ENCODE assay signal across 8 mouse cellular contexts in genomic region chr13:5861157-5862002, GRCm38 (mm10). TPM values are rescaled to one million over a fixed set of nuclear protein-coding genes. Genes with fewer than 3 reads are reported as not detected.
DNase-seq lines count a peak whose midpoint lies in the region; ATAC-seq and TF ChIP-seq lines count a peak whose summit lies in the region.

Gene Klf6, plus strand, starts transcription at chr13:5861482.

- peak within 1 kb of the TSS; percentile 93 for H3K9ac ChIP-seq in heart, embryonic 15.5 days
- peak within 1 kb of the TSS; percentile 90 for H3K9ac ChIP-seq in liver, embryonic 14.5 days (replicated peaks)
- peak within 1 kb of the TSS; percentile 76 for H3K9ac ChIP-seq in neural tube, embryonic 11.5 days (ENCODE audit: low read length)
- H3K9ac ChIP-seq in stomach, postnatal 0 days (ENCODE audit: low read length): peak within 1 kb of the TSS; percentile 96

- H3K27me3 ChIP-seq in forebrain, embryonic 10.5 days (ENCODE audit: poor library complexity, severe bottlenecking): peaks cover 19% of the 10 kb centered on the region; the same call in 1 of the 2 replicates
- no peaks in the 10 kb centered on the region for H3K27me3 ChIP-seq in heart, embryonic 15.5 days
- H3K27me3 ChIP-seq in liver, embryonic 14.5 days (ENCODE audit: control insufficient read depth, insufficient read depth, low read length): peaks cover 3% of the 10 kb centered on the region
- H3K27me3 ChIP-seq in neural tube, embryonic 11.5 days (ENCODE audit: control insufficient read depth, insufficient read depth, low read length): no peaks in the 10 kb centered on the region
- H3K27me3 ChIP-seq in stomach, postnatal 0 days (ENCODE audit: control insufficient read depth, insufficient read depth, low read length): no peaks in the 10 kb centered on the region

- peak; percentile 99 to 100 for DNase-seq in CD8-positive naive resting alpha-beta T cell, adult 2 months (ENCODE audit: low read depth in 2 of 2, low spot score in 2 of 2)
- DNase-seq in c-Kit-positive CD71-negative TER-119-negative erythroid progenitor cells, embryonic 14.5 days (ENCODE audit: low read depth): peak; percentile 94
- DNase-seq in forebrain, embryonic 10.5 days (ENCODE audit: extremely low spot score, low spot score): peak; percentile 98
- peak; percentile 99 to 100 for DNase-seq in kidney, postnatal 25 days
- DNase-seq in liver, embryonic 14.5 days (ENCODE audit: low read depth in 3 of 3, low spot score in 3 of 3): peak; percentile 96 to 97 (median 97)
- DNase-seq in neural tube, embryonic 11.5 days (ENCODE audit: low spot score): peak; percentile 99
- peak; percentile 99 for DNase-seq in stomach, postnatal 0 days (ENCODE audit: low spot score)

- no peak for TF ChIP-seq CTCF in liver, embryonic 14.5 days (IDR thresholded peaks at IDR 0.05; ENCODE audit: low read depth)
- TF ChIP-seq CTCF in stomach, postnatal 0 days (IDR thresholded peaks at IDR 0.05; ENCODE audit: low read depth): peak; percentile 18; the same call in 1 of the 2 replicates

- H3K27ac ChIP-seq in forebrain, embryonic 10.5 days: peak within 1 kb of the TSS; percentile 99
- H3K27ac ChIP-seq in heart, embryonic 15.5 days: peak within 1 kb of the TSS; percentile 99
- peak within 1 kb of the TSS; percentile 70 for H3K27ac ChIP-seq in liver, embryonic 14.5 days
- peak within 1 kb of the TSS; percentile 94 for H3K27ac ChIP-seq in neural tube, embryonic 11.5 days (ENCODE audit: low read depth, low read length)
- peak within 1 kb of the TSS; percentile 98 for H3K27ac ChIP-seq in stomach, postnatal 0 days (replicated peaks)

- peak within 1 kb of the TSS; percentile 77 for H3K4me2 ChIP-seq in heart, embryonic 15.5 days
- H3K4me2 ChIP-seq in liver, embryonic 14.5 days (ENCODE audit: low read depth): peak within 1 kb of the TSS; percentile 86
- H3K4me2 ChIP-seq in neural tube, embryonic 11.5 days (ENCODE audit: low read depth): peak within 1 kb of the TSS; percentile 73
- H3K4me2 ChIP-seq in stomach, postnatal 0 days (replicated peaks; ENCODE audit: low read depth): peak within 1 kb of the TSS; percentile 61

- WGBS in forebrain, embryonic 10.5 days: under 1% methylated on average over 56 of the region's 60 CpGs
- WGBS in heart, embryonic 15.5 days: under 1% methylated on average over 56 of the region's 60 CpGs
- WGBS in liver, embryonic 14.5 days (ENCODE audit: insufficient replicate concordance): under 1% methylated on average over 60 of the region's 60 CpGs
- under 1% methylated on average over 56 of the region's 60 CpGs for WGBS in neural tube, embryonic 11.5 days
- under 1% methylated on average over 58 of the region's 60 CpGs for WGBS in stomach, postnatal 0 days

- no peak for TF ChIP-seq EP300 in liver, embryonic 14.5 days (IDR thresholded peaks at IDR 0.05; ENCODE audit: low read depth)
- no peak for TF ChIP-seq EP300 in stomach, postnatal 0 days (optimal IDR thresholded peaks at IDR 0.05)

- ATAC-seq in heart, embryonic 15.5 days (replicated peaks; ENCODE audit: insufficient number of reproducible peaks, insufficient read depth, low FRiP score, low read depth): peak; percentile 95
- ATAC-seq in liver, embryonic 14.5 days (ENCODE audit: insufficient read depth): peak; percentile 99
- ATAC-seq in neural tube, embryonic 11.5 days (ENCODE audit: insufficient read depth, low FRiP score, low TSS enrichment): peak; percentile 100
- peak; percentile 98 for ATAC-seq in stomach, postnatal 0 days (ENCODE audit: low FRiP score, low TSS enrichment)

- H3K4me3 ChIP-seq in forebrain, embryonic 10.5 days: peak within 1 kb of the TSS; percentile 73
- H3K4me3 ChIP-seq in heart, embryonic 15.5 days: peak within 1 kb of the TSS; percentile 69
- H3K4me3 ChIP-seq in liver, embryonic 14.5 days (ENCODE audit: insufficient read depth in 1 of 2, low read depth in 2 of 2, low read length in 2 of 2): peak within 1 kb of the TSS; percentile 72 to 100
- H3K4me3 ChIP-seq in neural tube, embryonic 11.5 days (ENCODE audit: low read depth, low read length): peak within 1 kb of the TSS; percentile 68
- H3K4me3 ChIP-seq in stomach, postnatal 0 days (ENCODE audit: low read depth, low read length): peak within 1 kb of the TSS; percentile 80

- H3K4me1 ChIP-seq in forebrain, embryonic 10.5 days: peaks cover 26% of the 10 kb centered on the region
- H3K4me1 ChIP-seq in heart, embryonic 15.5 days (replicated peaks): peaks cover 25% of the 10 kb centered on the region
- H3K4me1 ChIP-seq in liver, embryonic 14.5 days (replicated peaks; ENCODE audit: control insufficient read depth in 2 of 2, insufficient read depth in 2 of 2, low read length in 1 of 2): peaks cover 3 to 25% of the 10 kb centered on the region in 2 experiments
- H3K4me1 ChIP-seq in neural tube, embryonic 11.5 days (ENCODE audit: control insufficient read depth, insufficient read depth, low read length): 0 out of 2 replicates have a peak, but pooled peaks cover 10% of the 10 kb centered on the region
- H3K4me1 ChIP-seq in stomach, postnatal 0 days (replicated peaks; ENCODE audit: control insufficient read depth, insufficient read depth): peaks cover 3% of the 10 kb centered on the region; the same call in 1 of the 2 replicates

- H3K36me3 ChIP-seq in forebrain, embryonic 10.5 days (replicated peaks): peaks cover 18% of the 10 kb centered on the region
- peaks cover 15% of the 10 kb centered on the region for H3K36me3 ChIP-seq in heart, embryonic 15.5 days
- peaks cover 10% of the 10 kb centered on the region for H3K36me3 ChIP-seq in liver, embryonic 14.5 days (replicated peaks; ENCODE audit: control insufficient read depth, insufficient read depth, low read depth)
- no peaks in the 10 kb centered on the region for H3K36me3 ChIP-seq in neural tube, embryonic 11.5 days (ENCODE audit: control insufficient read depth, insufficient read depth, low read length)
- H3K36me3 ChIP-seq in stomach, postnatal 0 days (ENCODE audit: control insufficient read depth, insufficient read depth, low read length): peaks cover 16% of the 10 kb centered on the region

- H3K9me3 ChIP-seq in forebrain, embryonic 10.5 days: no peaks in the 10 kb centered on the region
- no peaks in the 10 kb centered on the region for H3K9me3 ChIP-seq in heart, embryonic 15.5 days (replicated peaks)
- no peaks in the 10 kb centered on the region for H3K9me3 ChIP-seq in liver, embryonic 14.5 days (ENCODE audit: control insufficient read depth, low read length)
- H3K9me3 ChIP-seq in neural tube, embryonic 11.5 days (ENCODE audit: control insufficient read depth, low read length): no peaks in the 10 kb centered on the region
- no peaks in the 10 kb centered on the region for H3K9me3 ChIP-seq in stomach, postnatal 0 days (ENCODE audit: control insufficient read depth, low read length)

RNA-seq across cellular contexts. Expression of gene Klf6, which starts in this region (rescaled TPM):
- polyA plus RNA-seq in forebrain, embryonic 10.5 days (2016; fragmentation: Nextera tagmentation; extraction: Ambion mirVana): 42.6 and 43.6 TPM in 2 replicates
- 75.0 and 80.9 TPM in 2 replicates for polyA plus RNA-seq in heart, embryonic 15.5 days (2015; fragmentation: Nextera tagmentation; extraction: Ambion mirVana)
- polyA plus RNA-seq in liver, embryonic 14.5 days (2012; rRNA removed): 3.3 and 4.5 TPM in 2 replicates
- polyA plus RNA-seq in liver, embryonic 14.5 days (2014; fragmentation: Nextera tagmentation; extraction: Ambion mirVana): 12.5 and 15.6 TPM in 2 replicates
- polyA plus RNA-seq in neural tube, embryonic 11.5 days (2014; fragmentation: Nextera tagmentation; extraction: Ambion mirVana): 55.7 and 57.9 TPM in 2 replicates
- polyA plus RNA-seq in stomach, postnatal 0 days (2015; fragmentation: Nextera tagmentation; extraction: Ambion mirVana): 116 and 127 TPM in 2 replicates

Comparison
In these comparisons a context has a peak if more than half of its experiments do, and no peak if none do; other contexts are left out.
1. Peak in every context shown above with its lines: DNase-seq, ATAC-seq, H3K4me3 ChIP-seq and H3K27ac ChIP-seq.